Mouse (Mus musculus): ENCODE measurements around the gene Gse1. TPM values are rescaled to one million over a fixed set of nuclear protein-coding genes. Genes with fewer than 3 reads are reported as not detected.
"Not testable (repeated sequence)": the region's sequence is repeated elsewhere in the genome, so short reads cannot be mapped to it uniquely, and the experiment has no call there.

The Gse1 gene
- total RNA-seq, 4 experiments from 2014 or later, result 71.5 to 78.0 (median 73.1) TPM

DNA sequence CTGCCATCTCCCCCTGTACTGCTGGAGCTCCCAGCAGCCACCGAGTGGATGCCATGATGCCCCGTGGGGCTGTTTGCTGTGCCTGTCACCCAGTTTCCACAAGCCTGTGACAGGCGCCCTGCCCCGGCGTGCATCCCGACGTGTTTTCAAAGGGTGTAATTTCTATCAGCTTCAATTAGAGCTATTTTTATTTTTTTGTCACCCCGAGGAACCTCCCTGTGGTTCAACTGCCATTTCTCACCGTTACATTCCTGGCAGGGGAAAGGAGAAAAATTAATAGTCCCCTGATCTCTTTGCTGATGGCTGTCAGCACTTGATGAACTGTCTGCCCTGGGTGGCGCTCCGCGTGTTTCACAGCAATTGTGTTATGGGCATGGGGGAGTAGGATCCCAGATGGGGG is 115.3 kb downstream of the Gse1 start:
- DNase-seq (ENCODE audit: low spot score in 2 of 2), result no peak

DNA sequence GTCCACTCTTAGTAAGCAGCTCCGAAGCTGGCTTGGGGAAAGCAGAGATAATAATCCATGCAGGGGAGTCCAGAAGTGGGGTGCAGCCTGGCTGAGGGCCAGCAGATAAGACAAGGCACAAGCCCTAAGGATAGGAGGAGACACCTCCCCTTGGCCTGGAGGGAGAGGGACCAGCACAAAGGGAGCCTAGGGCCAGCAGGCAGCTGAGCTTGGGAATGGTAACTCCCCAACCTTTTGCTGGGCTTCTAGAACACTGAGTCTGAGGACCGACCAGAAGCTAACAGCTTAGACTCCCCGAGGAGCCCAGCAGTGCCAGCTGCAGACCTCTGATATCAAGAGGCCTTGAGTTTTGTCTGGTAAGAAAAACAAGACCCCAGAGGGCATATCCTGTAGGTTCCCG is 115.9 kb downstream of the Gse1 start:
- no peak for DNase-seq (ENCODE audit: low spot score in 2 of 2)

DNA sequence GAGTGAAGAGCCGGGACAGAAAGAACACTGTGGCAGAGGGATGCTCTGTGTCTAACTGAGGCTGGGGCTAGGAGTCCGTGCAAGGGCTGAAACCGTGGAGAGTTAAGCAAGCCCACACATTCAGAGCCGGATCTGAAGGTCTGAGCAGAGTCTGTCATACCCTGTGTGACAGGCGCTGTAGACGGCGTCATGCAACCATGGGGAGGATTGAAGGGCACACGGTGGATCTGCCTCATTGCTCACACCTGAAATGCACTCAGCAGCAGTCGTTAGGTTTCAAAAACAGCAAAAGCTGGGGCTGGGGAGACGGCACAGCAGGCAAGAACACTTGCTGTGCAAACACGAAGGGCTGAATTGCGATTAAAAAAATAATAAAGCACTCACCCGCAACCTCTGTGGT is 116.3 kb downstream of the Gse1 start:
- no peak for DNase-seq (ENCODE audit: low spot score in 2 of 2)

DNA sequence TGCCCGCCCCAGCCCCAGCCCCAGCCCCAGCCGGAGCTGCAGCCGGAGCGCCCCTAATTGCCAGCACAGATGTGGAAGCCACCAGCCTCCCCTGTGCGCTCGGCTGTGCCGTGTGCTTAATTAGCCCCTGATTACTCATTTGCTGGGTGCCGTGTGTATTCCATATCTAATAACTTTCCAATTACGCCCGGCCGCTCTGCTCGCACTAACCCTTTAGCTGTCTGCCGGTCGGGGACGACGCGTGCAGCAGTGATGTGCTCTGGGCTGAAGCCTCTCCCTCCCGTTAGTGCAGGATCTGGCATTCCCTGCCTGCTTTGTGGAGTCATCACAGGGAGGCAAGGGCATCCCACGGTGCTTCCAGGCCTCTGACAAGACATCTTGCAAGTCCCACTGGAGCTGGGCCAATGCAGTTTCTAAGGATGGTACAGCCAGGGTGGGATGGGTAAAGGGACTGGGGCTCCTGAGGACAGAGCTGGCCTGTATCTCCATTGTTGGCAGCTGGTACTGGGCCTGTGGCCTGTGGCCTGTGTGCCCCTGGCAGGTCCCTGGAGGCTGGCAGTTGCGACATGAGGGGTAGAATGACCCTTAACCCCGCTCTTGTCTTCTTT is 119.6 kb downstream of the Gse1 start:
- DNase-seq (ENCODE audit: low spot score in 2 of 2), result no peak

DNA sequence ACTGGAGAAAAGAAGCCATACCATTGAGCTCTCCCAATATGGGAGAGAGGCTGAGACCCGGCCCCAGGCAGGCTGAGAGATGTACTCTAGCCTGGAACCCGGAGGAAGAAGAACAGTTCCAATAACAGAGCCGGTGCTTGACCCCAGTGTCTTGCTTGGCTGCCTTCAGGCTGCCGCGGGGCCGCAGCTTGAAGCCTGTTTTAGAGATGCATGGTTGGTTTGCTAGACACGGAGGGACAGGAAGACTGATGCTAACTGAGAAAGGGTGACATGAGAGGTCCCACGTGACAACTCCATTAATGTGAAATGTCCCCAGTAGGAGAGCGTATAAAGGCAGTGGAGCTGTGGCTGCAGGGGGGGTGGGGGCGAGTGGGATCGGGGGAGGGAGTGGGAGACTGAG is 120.7 kb downstream of the Gse1 start:
- no peak for DNase-seq (ENCODE audit: low spot score in 2 of 2)

DNA sequence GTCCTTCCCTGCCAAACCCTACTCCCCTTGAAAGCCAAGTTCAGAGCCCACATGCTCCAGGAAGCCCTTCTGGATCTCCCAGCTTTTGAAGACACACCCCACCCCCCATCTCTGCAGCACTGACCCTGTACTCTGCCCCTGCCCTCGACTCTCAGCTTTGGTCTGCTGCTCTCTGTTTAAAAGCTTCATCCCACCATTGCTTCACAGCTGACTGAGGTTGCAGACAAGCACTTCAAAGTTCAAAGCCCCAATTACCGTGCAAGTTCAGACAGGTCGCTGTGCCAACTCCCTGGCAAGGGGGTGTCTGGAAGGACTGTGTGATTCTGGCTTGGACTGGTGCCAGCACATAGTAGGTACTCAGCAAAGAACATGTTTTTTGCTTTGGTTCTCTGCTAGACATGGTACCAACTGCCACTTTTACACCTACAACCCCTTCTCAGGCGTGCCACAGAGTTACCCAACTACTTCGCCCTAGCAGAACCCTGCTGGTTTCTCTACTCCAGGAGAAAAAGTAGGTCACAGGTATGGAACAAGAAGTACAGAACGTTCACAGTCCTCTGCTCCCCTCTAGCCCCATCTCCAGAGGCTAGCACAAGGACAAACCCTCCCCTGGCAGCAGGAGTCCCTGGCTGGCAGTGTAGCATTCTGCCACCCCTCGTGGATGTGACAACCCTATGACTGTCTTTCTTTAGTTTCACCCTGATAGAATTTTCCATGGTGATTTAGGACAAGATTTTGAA is 123.2 kb downstream of the Gse1 start:
- no peak for DNase-seq (ENCODE audit: low spot score in 2 of 2)

DNA sequence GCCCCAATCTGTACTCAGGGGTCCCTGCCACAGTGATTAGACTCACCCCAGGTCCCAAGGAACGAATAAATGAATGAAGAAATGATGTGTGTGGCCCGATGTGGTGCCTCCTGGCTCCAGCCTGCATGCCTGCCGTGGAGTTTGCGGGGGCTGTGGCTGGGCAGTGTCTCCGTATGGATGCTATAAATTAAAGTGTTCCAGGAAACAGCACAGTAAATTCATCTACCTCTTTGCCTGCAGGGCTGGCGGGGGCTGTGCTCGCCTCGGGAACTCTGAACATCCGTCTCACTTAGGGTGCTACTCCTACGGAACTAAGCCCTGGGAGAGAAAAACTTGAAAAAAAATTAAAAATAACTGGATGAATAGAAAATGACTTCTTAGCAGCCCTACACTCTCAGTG is 123.8 kb downstream of the Gse1 start:
- DNase-seq (ENCODE audit: low spot score in 2 of 2), result peak in 1 of 2 experiments; percentile 88

DNA sequence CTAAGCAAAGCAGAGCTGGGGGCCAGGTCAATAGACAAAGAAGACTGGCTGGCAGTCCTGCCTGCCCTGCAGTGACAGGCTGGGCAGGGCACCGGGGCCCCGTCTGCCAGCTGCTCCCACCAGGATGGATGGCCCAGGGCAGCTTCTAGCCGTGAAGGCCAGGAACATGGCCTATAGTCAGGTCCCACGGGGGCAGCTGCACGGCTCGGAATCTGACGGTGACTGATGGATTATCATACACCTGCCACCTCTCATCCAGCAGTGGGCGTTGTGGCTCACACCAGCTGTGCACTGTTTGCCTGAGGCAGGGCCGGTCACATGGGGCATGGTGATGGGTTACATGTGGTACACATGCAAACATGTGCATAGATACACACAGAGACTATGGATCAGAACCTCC is 127.8 kb downstream of the Gse1 start:
- no peak for DNase-seq (ENCODE audit: low spot score in 2 of 2)

DNA sequence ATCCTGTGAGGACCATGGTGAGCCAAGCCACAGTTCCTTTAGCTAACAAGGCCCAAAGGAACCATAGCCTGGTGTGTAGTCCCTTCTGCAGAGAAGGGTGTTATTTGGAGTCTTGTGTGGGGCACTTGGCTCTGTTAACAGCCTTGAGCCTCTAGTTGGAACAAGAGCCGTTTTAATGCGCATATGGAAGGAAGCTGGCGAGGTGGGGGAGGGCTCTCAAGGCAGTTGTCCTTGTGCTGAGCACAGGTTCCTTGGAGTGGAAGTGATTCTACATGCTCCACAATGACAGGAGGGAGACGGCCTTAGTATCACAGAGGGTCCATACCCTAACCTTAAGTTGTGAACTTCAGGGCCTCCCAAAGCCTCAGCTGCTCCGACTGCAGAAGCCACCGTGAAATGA is 129.2 kb downstream of the Gse1 start:
- DNase-seq (ENCODE audit: low spot score in 2 of 2), result no peak

DNA sequence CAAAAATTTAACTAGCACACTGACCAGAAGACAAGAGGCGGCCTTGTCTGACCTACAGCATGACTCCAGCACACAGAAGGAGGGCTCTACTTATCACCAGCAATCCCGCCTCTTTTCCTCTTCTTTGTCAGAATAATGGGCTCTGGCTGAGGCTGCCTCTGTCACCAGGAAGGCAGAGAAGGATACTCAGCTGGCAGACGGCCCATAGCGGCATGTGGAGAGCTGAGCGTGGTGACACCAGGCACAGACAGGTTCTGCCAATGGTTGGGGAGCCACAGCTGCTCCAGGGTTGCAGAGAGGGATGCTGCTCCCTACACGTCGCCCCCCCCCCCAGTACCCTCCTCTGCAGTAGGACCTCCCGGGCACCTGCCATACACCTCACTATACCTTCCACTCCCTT is 133.0 kb downstream of the Gse1 start:
- peak in 1 of 2 experiments; percentile 59 for DNase-seq (ENCODE audit: low spot score in 2 of 2)

DNA sequence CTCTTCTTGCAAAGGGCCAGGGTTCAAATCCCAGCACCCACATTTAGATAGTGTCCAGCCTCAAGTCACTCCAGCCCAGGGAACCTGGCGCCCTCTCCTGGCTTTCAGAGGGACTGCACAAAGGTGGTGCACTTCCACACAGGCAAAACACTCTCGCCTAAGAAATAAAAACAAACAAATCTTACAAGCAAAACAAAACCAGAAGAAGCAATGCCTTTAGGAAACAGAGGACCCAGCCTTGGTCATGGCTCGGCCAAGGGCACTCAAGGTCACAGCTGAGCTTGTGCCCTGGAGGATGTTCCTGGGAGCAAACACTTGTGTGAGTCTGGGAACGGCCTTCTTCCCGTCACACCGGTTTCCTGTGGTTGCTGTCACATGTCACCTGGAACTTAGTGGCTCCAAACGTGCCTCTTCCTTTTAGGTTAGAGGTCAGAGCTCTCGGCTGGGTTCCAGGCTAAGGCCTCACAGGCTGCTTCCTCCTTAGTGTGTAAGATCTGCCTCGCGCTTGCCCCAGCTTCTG is 135.4 kb downstream of the Gse1 start:
- no peak for DNase-seq (ENCODE audit: low spot score in 2 of 2)

DNA sequence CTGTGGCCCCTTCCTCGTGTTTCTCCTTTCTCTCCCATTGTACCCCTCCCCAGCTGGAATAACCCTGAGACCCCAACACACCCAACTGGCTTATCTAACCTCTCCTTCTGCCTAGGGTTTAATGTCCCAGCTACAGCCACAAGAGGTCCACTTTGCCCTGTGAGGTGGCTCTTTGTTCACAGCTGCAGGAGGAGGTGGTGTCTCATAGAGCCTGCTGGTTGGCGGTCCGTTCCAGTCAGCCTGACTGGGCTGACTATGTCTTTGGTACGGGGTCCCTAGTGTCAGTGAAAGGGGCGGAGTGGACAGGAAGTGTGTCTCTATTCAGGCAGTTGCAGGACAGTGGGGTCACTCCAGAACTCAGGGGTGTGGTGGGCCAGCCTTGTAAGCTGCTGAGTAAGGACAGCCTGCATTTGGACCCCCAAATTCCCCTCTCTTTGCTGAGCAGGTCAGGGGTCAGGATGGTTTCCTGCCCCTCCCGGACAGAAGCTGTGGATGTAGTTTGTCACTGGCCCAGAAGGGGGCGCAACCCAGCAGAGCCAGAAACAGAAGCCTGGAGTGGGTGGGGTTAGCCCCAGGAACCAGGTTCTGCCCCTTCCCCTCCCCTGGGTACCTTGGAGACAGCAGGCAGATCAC is 136.0 kb downstream of the Gse1 start:
- no peak for DNase-seq (ENCODE audit: low spot score in 2 of 2)

DNA sequence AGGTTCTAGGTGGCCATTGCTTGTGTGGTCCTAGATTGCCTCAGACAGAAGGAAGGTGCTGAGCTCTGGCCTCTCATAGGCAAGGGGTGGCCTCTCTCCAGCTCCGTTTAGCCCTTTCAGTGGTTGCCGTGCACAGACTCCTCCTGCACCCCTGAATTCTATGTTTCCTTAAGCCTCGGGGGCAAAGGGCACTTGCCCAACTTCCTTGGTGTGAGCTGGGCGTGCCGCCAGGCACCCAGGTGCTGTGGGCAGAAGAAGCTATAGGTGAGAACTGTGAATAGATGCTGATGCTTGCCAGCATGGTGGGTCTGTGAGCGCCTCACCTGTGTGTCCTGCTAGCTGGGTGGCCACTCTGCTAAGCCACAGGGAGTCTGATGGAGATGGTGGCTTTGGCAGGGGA is 138.6 kb downstream of the Gse1 start:
- DNase-seq (ENCODE audit: low spot score in 2 of 2), result no peak

DNA sequence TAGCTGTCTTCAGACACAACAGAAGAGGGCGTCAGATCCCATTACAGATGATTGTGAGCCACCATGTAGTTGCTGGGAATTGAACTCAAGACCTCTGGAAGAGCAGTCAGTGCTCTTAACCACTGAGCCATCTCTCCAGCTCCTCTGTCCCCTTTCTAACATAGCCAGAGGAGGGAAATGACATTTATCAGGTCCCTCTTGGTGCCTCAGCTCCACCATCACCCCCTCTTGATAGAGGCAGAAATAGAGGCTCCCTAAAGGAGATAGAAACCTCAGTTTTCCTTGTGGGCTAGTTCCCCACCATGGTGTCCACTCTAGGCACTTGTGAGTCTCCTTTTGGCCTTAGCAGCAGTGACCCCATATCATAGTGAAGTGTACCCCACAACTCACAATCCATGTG is 139.9 kb downstream of the Gse1 start:
- not testable (repeated sequence) for DNase-seq (ENCODE audit: low spot score in 2 of 2)

DNA sequence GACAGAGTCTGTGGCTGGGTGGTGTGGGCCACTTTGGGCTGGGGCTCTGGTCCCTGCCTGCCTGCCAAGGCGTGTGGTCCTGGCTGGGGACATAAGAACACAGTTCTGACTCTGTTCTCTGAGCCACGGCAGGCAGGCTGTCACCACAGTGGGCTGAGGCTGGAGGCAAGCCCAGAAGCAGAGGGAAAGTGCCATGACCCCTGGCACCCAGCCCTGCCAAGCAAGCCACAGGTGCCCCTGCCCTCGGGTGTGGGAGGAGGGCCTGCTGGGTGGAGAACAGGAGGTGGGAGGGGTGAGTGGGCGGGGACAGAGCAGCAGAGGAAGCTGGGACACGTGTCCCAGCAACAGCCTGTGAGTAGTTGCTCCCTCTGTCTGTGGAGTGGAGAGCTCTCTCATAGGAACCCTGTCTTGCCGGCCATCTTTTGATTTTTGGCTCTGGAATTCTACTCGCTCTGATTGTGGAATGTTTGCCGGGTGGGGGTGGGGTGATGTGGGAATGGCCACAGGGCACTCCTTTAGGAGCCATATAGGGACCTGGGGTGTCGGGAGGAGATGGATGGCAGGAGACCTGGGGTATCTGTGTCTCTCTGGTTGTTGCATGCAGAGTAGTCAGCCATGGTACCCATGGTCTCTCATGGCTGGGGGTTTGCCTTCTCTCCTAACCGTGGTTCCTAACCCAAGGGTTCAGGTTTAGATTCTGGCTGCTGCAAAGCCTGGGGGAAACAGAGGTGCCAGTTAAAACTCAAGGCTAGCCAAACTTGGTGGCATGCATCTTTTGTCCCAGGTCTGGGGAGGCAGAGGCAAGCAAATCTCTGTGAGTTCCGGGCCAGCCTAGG is 140.8 kb downstream of the Gse1 start:
- peak; percentile 46 to 91 for DNase-seq (ENCODE audit: low spot score in 2 of 2)

DNA sequence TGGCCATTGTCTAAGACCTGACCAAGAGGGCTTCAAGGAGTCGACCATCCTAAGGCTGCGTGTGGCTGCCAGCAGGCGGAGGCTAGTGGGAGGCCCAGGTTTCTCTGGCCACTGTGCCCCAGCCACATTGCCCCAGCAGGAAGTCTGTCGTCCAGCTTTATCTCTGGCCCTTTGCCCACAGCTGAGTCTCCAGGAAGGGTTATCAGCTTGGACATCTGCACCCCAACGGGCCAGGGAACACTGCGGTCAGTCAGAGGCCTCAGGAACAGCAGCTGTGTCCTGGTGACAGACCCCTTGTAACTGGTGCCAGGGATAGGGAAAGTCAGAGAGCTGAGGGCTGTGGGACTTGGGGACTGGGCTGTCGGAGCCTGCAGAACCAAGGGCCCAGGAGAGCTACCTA is 141.7 kb downstream of the Gse1 start:
- no peak for DNase-seq (ENCODE audit: low spot score in 2 of 2)

DNA sequence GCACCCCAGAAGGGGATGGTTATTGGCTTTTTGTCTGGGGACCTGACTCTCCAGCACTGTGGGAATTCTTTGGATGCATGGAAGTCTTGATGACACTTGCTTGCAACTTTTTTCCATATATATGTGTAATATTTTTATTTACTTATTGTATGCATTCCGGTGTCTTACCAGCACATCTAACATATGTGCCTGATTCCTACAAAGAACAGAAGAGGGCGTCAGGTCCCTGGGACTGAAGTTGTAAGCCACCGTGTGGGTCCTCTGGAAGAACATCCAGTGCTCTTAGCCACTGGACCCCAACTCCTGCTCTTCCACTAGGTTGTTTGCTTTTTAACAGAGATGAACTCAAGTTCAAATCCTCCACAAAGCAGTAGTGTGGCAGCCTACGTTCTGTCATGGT is 142.2 kb downstream of the Gse1 start:
- no peak for DNase-seq (ENCODE audit: low spot score in 2 of 2)

DNA sequence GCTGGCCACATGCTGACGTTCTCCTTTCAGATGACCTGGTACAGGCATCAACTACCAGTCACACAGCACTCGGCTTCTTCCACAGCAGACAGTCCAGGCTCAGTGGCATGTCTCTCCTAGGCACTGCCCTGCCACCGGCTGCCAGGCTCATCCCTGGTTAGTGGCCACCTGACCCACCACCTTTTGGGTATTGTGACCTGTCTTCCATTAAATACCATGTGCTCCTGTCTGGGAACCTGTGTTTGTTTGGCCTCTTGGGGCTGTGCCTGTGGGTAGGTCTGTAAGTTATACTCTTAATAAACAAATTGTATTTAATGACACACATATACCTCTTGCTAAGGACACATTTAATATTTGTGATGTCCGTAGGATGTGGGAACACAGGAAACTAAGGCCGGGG is 142.9 kb downstream of the Gse1 start:
- DNase-seq (ENCODE audit: low spot score in 2 of 2), result no peak

DNA sequence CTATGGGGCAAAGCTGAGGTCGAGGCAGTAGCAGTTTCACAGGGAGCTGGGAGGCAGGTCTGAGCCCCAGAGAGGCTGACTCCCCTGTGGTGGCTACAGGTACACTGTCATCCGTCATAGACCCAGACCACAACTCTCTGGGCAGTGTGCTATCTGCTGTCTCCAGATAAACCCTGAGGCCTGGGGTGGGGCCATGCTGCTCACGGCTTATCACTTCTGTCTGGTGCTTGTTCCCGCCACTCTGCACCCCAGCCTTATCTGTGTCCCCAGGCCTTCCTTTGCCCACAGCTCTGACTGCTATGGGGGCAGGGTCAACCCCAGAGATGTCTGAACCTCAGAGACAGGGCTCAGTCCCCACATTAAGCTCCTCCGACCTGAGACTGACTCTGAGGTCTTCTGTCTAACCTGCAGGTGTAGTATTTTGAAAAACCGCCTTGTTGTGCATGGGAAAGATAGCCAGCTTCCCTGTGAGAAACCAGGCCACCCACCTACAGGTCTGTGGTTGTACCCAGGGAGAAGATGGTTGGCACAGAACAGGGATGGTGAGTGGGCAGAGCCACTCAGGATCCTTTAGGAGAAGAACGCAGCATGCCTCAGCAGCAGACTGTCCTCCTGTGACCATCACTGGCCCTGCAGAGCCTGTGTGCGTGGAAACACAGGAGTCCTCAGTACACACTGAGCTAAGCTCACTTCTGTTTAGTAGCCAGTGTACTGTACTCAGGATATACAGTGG is 143.6 kb downstream of the Gse1 start:
- DNase-seq (ENCODE audit: low spot score in 2 of 2), result peak in 1 of 2 experiments; percentile 63

DNA sequence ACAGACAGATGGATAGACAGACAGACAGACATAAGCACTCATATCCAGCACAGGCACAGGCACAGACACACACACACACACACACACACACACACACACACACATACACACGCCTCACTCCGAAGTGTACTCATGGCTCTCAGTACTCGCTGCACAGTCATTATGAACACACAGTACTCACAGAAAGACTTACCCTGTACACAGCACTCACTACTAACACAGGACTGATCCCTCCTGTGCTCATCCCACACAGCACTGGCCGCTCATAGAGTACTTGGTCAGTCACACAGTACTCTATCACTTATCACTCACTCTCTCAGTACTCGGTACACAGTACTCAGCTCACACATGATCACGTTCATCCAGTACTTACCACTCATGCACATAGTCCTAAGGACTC is 144.4 kb downstream of the Gse1 start:
- DNase-seq (ENCODE audit: low spot score in 2 of 2), result no peak

DNA sequence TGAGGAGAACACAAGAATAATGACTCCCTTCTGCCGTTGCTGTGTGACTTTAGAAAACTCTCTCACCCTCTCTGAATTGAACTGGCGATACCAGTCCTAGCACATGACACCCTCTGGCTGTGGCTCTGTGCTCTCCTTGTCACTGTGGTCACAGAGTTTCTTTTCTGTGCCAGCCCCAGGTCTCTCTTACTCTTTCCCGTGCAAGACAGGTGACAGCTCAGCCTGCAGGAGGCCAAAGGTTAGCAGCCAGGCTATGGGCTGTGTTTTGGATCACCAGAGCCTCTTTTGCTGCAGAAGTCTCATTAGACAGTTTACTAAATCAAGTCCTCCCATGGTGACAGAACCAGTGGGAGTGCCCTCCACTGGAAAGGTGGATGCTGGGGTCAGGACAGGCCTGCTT is 145.4 kb downstream of the Gse1 start:
- no peak for DNase-seq (ENCODE audit: low spot score in 2 of 2)

Measured in left cerebral cortex, adult 8-10 months (tissue).